Mouse (Mus musculus): ENCODE data around the gene Gm4869. TPM values are rescaled to one million over a fixed set of nuclear protein-coding genes. Genes with fewer than 3 reads are reported as not detected.
"Not testable (repeated sequence)": the region's sequence is repeated elsewhere in the genome, so short reads cannot be mapped to it uniquely, and the experiment has no call there.

Gene Gm4869
- polyA plus RNA-seq, 1 experiment from 2014 or later = 0.05 TPM

- H3K27ac ChIP-seq = no peak overlapping the region
- H3K36me3 ChIP-seq = peaks cover 17% of the 10 kb centered on the region
- no peaks in the 10 kb centered on the region for H3K27me3 ChIP-seq
- peak overlapping the region; percentile 93 for H3K4me3 ChIP-seq
- 63% methylated on average over 4 of the region's 4 CpGs for WGBS
- H3K4me2 ChIP-seq (replicated peaks) = peak overlapping the region; percentile 70
- no peaks in the 10 kb centered on the region for H3K9me3 ChIP-seq
- peak overlapping the region; percentile 93 for H3K9ac ChIP-seq
- ATAC-seq (ENCODE audit: insufficient number of reproducible peaks, insufficient read depth, low FRiP score, low TSS enrichment) = no peak
- peaks cover 13% of the 10 kb centered on the region for H3K4me1 ChIP-seq
Observed at GRCm38 (mm10) chr5:140420616-140421015, 24.8 kb upstream of the Gm4869 start.

GRCm38 (mm10) chr5:140425016-140425783 lies 20.2 kb upstream of the Gm4869 start:
- H3K9me3 ChIP-seq = no peaks in the 10 kb centered on the region
- H3K4me3 ChIP-seq = no peak overlapping the region
- WGBS = 95% methylated on average over 17 of the region's 17 CpGs
- H3K4me2 ChIP-seq (replicated peaks) = no peak overlapping the region
- no peak overlapping the region for H3K27ac ChIP-seq
- ATAC-seq (ENCODE audit: insufficient number of reproducible peaks, insufficient read depth, low FRiP score, low TSS enrichment) = no peak
- H3K27me3 ChIP-seq = no peaks in the 10 kb centered on the region
- H3K36me3 ChIP-seq = peaks cover 63% of the 10 kb centered on the region
- no peak overlapping the region for H3K9ac ChIP-seq
- H3K4me1 ChIP-seq = peaks cover 13% of the 10 kb centered on the region

GRCm38 (mm10) chr5:140439117-140439516 lies 6.3 kb upstream of the Gm4869 start:
- not testable (repeated sequence) for H3K27me3 ChIP-seq; H3K9ac ChIP-seq; H3K4me1 ChIP-seq; H3K9me3 ChIP-seq; H3K4me2 ChIP-seq (replicated peaks); H3K4me3 ChIP-seq; ATAC-seq (ENCODE audit: insufficient number of reproducible peaks, insufficient read depth, low FRiP score, low TSS enrichment); H3K27ac ChIP-seq
- peaks cover 90% of the 10 kb centered on the region for H3K36me3 ChIP-seq
- 88% methylated on average over 3 of the region's 6 CpGs for WGBS

GRCm38 (mm10) chr5:140441406-140441805 lies 4.0 kb upstream of the Gm4869 start:
- ATAC-seq (ENCODE audit: insufficient number of reproducible peaks, insufficient read depth, low FRiP score, low TSS enrichment) = no peak
- Histone ChIP-seq H3K4me3 (no peak overlapping the region), H3K27ac (no peak overlapping the region), H3K4me1 (no peaks in the 10 kb centered on the region), H3K9me3 (no peaks in the 10 kb centered on the region), H3K9ac (no peak overlapping the region), H3K27me3 (no peaks in the 10 kb centered on the region), H3K4me2 (replicated peaks) (no peak overlapping the region), H3K36me3 (peaks cover 86% of the 10 kb centered on the region)
- 95% methylated on average over 3 of the region's 3 CpGs for WGBS

- H3K4me2 ChIP-seq (replicated peaks) = no peak overlapping the region
- H3K9me3 ChIP-seq = no peaks in the 10 kb centered on the region
- WGBS = 82% methylated on average over 4 of the region's 4 CpGs
- H3K4me3 ChIP-seq = no peak overlapping the region
- no peaks in the 10 kb centered on the region for H3K27me3 ChIP-seq
- ATAC-seq (ENCODE audit: insufficient number of reproducible peaks, insufficient read depth, low FRiP score, low TSS enrichment) = no peak
- no peaks in the 10 kb centered on the region for H3K4me1 ChIP-seq
- H3K9ac ChIP-seq = no peak overlapping the region
- H3K36me3 ChIP-seq = peaks cover 64% of the 10 kb centered on the region
- H3K27ac ChIP-seq = no peak overlapping the region
Observed at GRCm38 (mm10) chr5:140444012-140444411, 1.4 kb upstream of the Gm4869 start.

- no peak overlapping the region for H3K27ac ChIP-seq
- no peaks in the 10 kb centered on the region for H3K4me1 ChIP-seq
- no peak overlapping the region for H3K4me2 ChIP-seq (replicated peaks)
- no peaks in the 10 kb centered on the region for H3K27me3 ChIP-seq
- 78% methylated on average over 7 of the region's 7 CpGs for WGBS
- no peak overlapping the region for H3K9ac ChIP-seq
- ATAC-seq (ENCODE audit: insufficient number of reproducible peaks, insufficient read depth, low FRiP score, low TSS enrichment) = no peak
- no peaks in the 10 kb centered on the region for H3K9me3 ChIP-seq
- H3K36me3 ChIP-seq = peaks cover 47% of the 10 kb centered on the region
- no peak overlapping the region for H3K4me3 ChIP-seq
Observed at GRCm38 (mm10) chr5:140446054-140446453, 609 bp downstream of the Gm4869 start.

- no peaks in the 10 kb centered on the region for H3K4me1 ChIP-seq
- ATAC-seq (ENCODE audit: insufficient number of reproducible peaks, insufficient read depth, low FRiP score, low TSS enrichment) = no peak
- no peak overlapping the region for H3K27ac ChIP-seq
- no peak overlapping the region for H3K4me2 ChIP-seq (replicated peaks)
- H3K36me3 ChIP-seq = no peaks in the 10 kb centered on the region
- no peaks in the 10 kb centered on the region for H3K9me3 ChIP-seq
- H3K27me3 ChIP-seq = no peaks in the 10 kb centered on the region
- no peak overlapping the region for H3K9ac ChIP-seq
- no peak overlapping the region for H3K4me3 ChIP-seq
Observed at GRCm38 (mm10) chr5:140454488-140454887, 9.0 kb downstream of the Gm4869 start.

GRCm38 (mm10) chr5:140455466-140455865 lies 10.0 kb downstream of the Gm4869 start:
- H3K9ac ChIP-seq = no peak overlapping the region
- no peak for ATAC-seq (ENCODE audit: insufficient number of reproducible peaks, insufficient read depth, low FRiP score, low TSS enrichment)
- H3K4me2 ChIP-seq (replicated peaks) = no peak overlapping the region
- no peaks in the 10 kb centered on the region for H3K27me3 ChIP-seq
- H3K4me1 ChIP-seq = no peaks in the 10 kb centered on the region
- 59% methylated on average over 2 of the region's 2 CpGs for WGBS
- no peak overlapping the region for H3K4me3 ChIP-seq
- H3K9me3 ChIP-seq = no peaks in the 10 kb centered on the region
- H3K36me3 ChIP-seq = no peaks in the 10 kb centered on the region
- H3K27ac ChIP-seq = no peak overlapping the region

GRCm38 (mm10) chr5:140461476-140461875 lies 16.0 kb downstream of the Gm4869 start:
- 81% methylated on average over 3 of the region's 3 CpGs for WGBS
- Histone ChIP-seq H3K9ac (no peak overlapping the region), H3K9me3 (0 out of 2 replicates have a peak, but pooled peaks cover 12% of the 10 kb centered on the region)

GRCm38 (mm10) chr5:140463151-140463550 lies 17.7 kb downstream of the Gm4869 start:
- not testable (repeated sequence) for ATAC-seq (ENCODE audit: insufficient number of reproducible peaks, insufficient read depth, low FRiP score, low TSS enrichment); H3K27me3 ChIP-seq; H3K4me1 ChIP-seq; H3K4me2 ChIP-seq (replicated peaks); H3K36me3 ChIP-seq; H3K4me3 ChIP-seq; H3K27ac ChIP-seq; H3K9ac ChIP-seq
- H3K9me3 ChIP-seq = 0 out of 2 replicates have a peak, but pooled peaks cover 12% of the 10 kb centered on the region
- 74% methylated on average over 2 of the region's 2 CpGs for WGBS

More at GRCm38 (mm10) chr5:140461476-140461875, 16.0 kb downstream of the Gm4869 start:
- no peaks in the 10 kb centered on the region for H3K27me3 ChIP-seq
- H3K4me3 ChIP-seq = no peak overlapping the region
- no peaks in the 10 kb centered on the region for H3K4me1 ChIP-seq
- no peak overlapping the region for H3K27ac ChIP-seq
- H3K4me2 ChIP-seq (replicated peaks) = no peak overlapping the region
- no peak for ATAC-seq (ENCODE audit: insufficient number of reproducible peaks, insufficient read depth, low FRiP score, low TSS enrichment)
- no peaks in the 10 kb centered on the region for H3K36me3 ChIP-seq

GRCm38 (mm10) chr5:140464943-140465342 lies 19.5 kb downstream of the Gm4869 start:
- Histone ChIP-seq H3K4me1 (no peaks in the 10 kb centered on the region), H3K36me3 (no peaks in the 10 kb centered on the region), H3K4me3 (no peak overlapping the region), H3K9me3 (0 out of 2 replicates have a peak, but pooled peaks cover 12% of the 10 kb centered on the region), H3K4me2 (replicated peaks) (no peak overlapping the region), H3K9ac (no peak overlapping the region), H3K27me3 (no peaks in the 10 kb centered on the region), H3K27ac (no peak overlapping the region)
- ATAC-seq (ENCODE audit: insufficient number of reproducible peaks, insufficient read depth, low FRiP score, low TSS enrichment) = no peak
- 78% methylated on average over 2 of the region's 2 CpGs for WGBS

GRCm38 (mm10) chr5:140472336-140472735 lies 26.9 kb downstream of the Gm4869 start:
- H3K4me2 ChIP-seq (replicated peaks) = no peak overlapping the region
- no peaks in the 10 kb centered on the region for H3K36me3 ChIP-seq
- H3K4me1 ChIP-seq = no peaks in the 10 kb centered on the region
- no peak overlapping the region for H3K9ac ChIP-seq
- H3K4me3 ChIP-seq = no peak overlapping the region
- H3K27ac ChIP-seq = no peak overlapping the region
- H3K27me3 ChIP-seq = no peaks in the 10 kb centered on the region
- no peak for ATAC-seq (ENCODE audit: insufficient number of reproducible peaks, insufficient read depth, low FRiP score, low TSS enrichment)
- no peaks in the 10 kb centered on the region for H3K9me3 ChIP-seq
- WGBS = 78% methylated on average over 3 of the region's 3 CpGs
